Mouse (Mus musculus): ENCODE data around the gene Ntf3.

DNA sequence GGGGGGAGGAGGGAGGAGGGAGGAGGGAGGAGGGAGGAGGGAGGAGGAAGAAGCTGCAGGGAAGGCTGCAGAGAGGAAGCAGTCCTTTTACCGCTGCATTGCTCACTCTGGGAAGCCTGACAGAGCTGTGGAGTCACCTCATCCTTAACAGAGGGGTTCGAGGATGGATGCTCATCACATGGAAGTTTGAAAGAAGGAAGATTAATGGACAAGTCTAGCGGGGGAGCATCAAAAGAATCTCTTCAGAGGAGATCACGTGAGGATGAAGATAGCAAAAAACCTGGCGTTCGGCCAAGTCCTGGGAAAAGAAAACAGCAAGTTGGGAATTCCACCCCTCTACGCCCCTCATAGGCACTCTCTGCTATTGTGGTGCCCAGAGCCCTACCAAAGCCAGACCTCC, 38.5 kb downstream of the Ntf3 start:
- TF ChIP-seq CTCF (IDR thresholded peaks at IDR 0.05; ENCODE audit: insufficient read depth, low read depth, low read length) (no peak), POLR2A (IDR thresholded peaks at IDR 0.05; ENCODE audit: insufficient read depth, low read depth, low read length) (no peak)

All from olfactory bulb, adult 2 months (tissue).